Mouse (Mus musculus) heart, postnatal 25 days (tissue): Measurements from ENCODE around the gene Ldlr. TPM values are rescaled to one million over a fixed set of nuclear protein-coding genes. Genes with fewer than 3 reads are reported as not detected.
A peak's percentile ranks its signal among the peaks of the same experiment; 100 is the strongest.
"Not testable (repeated sequence)": the region's sequence is repeated elsewhere in the genome, so short reads cannot be mapped to it uniquely, and the experiment has no call there.

Experiments
- DNase-seq: peaks from one replicate; pipeline ENCODE4 v3.0.0; 2022; ENCODE audit warnings: low spot score
- intact Hi-C: fragments of 180-260 bp; cut with DNase I; formaldehyde crosslinking; loops from one replicate; pipeline ENCODE4 v1.15.1; 2025
- total RNA-seq, 2 experiments: library from RNA; stranded (reverse); gene quantifications; 2 replicates each; pipeline ENCODE4 v1.2.3; 2021

Ldlr gene
- total RNA-seq, 2 experiments from 2014 or later: 2.7 to 3.1 TPM

- intact Hi-C loops: no loop called here
- no peak for DNase-seq
Measured at GRCm38 (mm10) chr9:21784517-21785307, 61.4 kb downstream of the Ldlr start.

GRCm38 (mm10) chr9:21786309-21786708, 63.0 kb downstream of the Ldlr start:
- DNase-seq, intact Hi-C loops: not testable (repeated sequence)

- DNase-seq: no peak
- intact Hi-C loops: loop anchor here (1.0 kb wide), 1 partner anchor 17 kb away; no protein-coding TSS in a partner anchor
Measured at GRCm38 (mm10) chr9:21786906-21787305, 63.6 kb downstream of the Ldlr start.

- intact Hi-C loops: loop anchor here (1.0 kb wide), 1 partner anchor 17 kb away; no protein-coding TSS in a partner anchor
- no peak for DNase-seq
Measured at GRCm38 (mm10) chr9:21787654-21788053, 64.4 kb downstream of the Ldlr start.

- intact Hi-C loops: no loop called here
- DNase-seq: no peak
Measured at GRCm38 (mm10) chr9:21788234-21788633, 65.0 kb downstream of the Ldlr start.

- intact Hi-C loops: no loop called here
- DNase-seq: peak; percentile 62
Measured at GRCm38 (mm10) chr9:21791861-21792260, 68.6 kb downstream of the Ldlr start.

- intact Hi-C loops: no loop called here
- DNase-seq: no peak
Measured at GRCm38 (mm10) chr9:21792644-21793043, 69.4 kb downstream of the Ldlr start.

- intact Hi-C loops, DNase-seq: not testable (repeated sequence)
Measured at GRCm38 (mm10) chr9:21793507-21793906, 70.2 kb downstream of the Ldlr start.

- no peak for DNase-seq
- intact Hi-C loops: no loop called here
Measured at GRCm38 (mm10) chr9:21794344-21794834, 71.1 kb downstream of the Ldlr start.

- intact Hi-C loops: no loop called here
- DNase-seq: no peak
Measured at GRCm38 (mm10) chr9:21794925-21795324, 71.6 kb downstream of the Ldlr start.

- DNase-seq: no peak
- intact Hi-C loops: no loop called here
Measured at GRCm38 (mm10) chr9:21795579-21795978, 72.3 kb downstream of the Ldlr start.

- intact Hi-C loops: no loop called here
- DNase-seq: no peak
Measured at GRCm38 (mm10) chr9:21796259-21796658, 73.0 kb downstream of the Ldlr start.

GRCm38 (mm10) chr9:21796919-21797318, 73.6 kb downstream of the Ldlr start:
- no peak for DNase-seq
- intact Hi-C loops: no loop called here

GRCm38 (mm10) chr9:21797921-21798344, 74.7 kb downstream of the Ldlr start:
- DNase-seq: peak; percentile 72
- intact Hi-C loops: no loop called here

- intact Hi-C loops: no loop called here
- DNase-seq: peak; percentile 85
Measured at GRCm38 (mm10) chr9:21798345-21799009, 75.2 kb downstream of the Ldlr start, which contains the start of gene Kank2. Gene Kank2, minus strand, starts transcription at chr9:21798744.

- intact Hi-C loops: no loop called here
- no peak for DNase-seq
Measured at GRCm38 (mm10) chr9:21799010-21799350, 75.7 kb downstream of the Ldlr start.

Other genes with a start within 250 kb of the Ldlr start
- 10 to 100 TPM; 45.3 to 45.4 TPM for gene Tmed1, start 213.2 kb upstream of the Ldlr start, total RNA-seq
- 1 to 10 TPM; 1.5 TPM for gene AB124611, start 197.3 kb upstream of the Ldlr start, total RNA-seq
- 10 to 100 TPM; 48.2 to 53.2 TPM for gene Carm1, start 176.6 kb upstream of the Ldlr start, total RNA-seq
- 10 to 100 TPM; 52.2 to 55.9 TPM for gene Timm29, start 130.8 kb upstream of the Ldlr start, total RNA-seq
- gene Yipf2, start 130.7 kb upstream of the Ldlr start, total RNA-seq: 1 to 10 TPM; 6.9 to 7.1 TPM
- 10 to 100 TPM; 46.4 to 48.1 TPM for gene Smarca4, start 107.3 kb upstream of the Ldlr start, total RNA-seq
- 1 to 10 TPM; 3.2 to 4.0 TPM for gene Spc24, start 36.8 kb downstream of the Ldlr start, total RNA-seq
- gene Kank2, start 75.3 kb downstream of the Ldlr start, total RNA-seq: 10 to 100 TPM; 52.5 to 58.0 TPM
- not detected for gene Angptl8, start 112.0 kb downstream of the Ldlr start, total RNA-seq
- 10 to 100 TPM; 34.9 to 36.9 TPM for gene Dock6, start 129.2 kb downstream of the Ldlr start, total RNA-seq
- gene Rab3d, start 194.7 kb downstream of the Ldlr start, total RNA-seq: 10 to 100 TPM in 1 of 2 experiments, 1 to 10 TPM in 1; 9.2 to 12.1 TPM
- 1 to 10 TPM; 1.8 to 2.8 TPM for gene Ccdc159, start 204.0 kb downstream of the Ldlr start, total RNA-seq
- gene Tmem205, start 204.1 kb downstream of the Ldlr start, total RNA-seq: 10 to 100 TPM; 39.4 to 46.2 TPM
- gene Plppr2, start 213.6 kb downstream of the Ldlr start, total RNA-seq: 1 to 10 TPM; 1.5 to 2.0 TPM
- 1 to 10 TPM; 5.8 to 7.4 TPM for gene Swsap1, start 232.3 kb downstream of the Ldlr start, total RNA-seq
- 1 to 10 TPM in 1 of 2 experiments, under 1 TPM in 1; 0.83 to 1.6 TPM for gene Epor, start 240.0 kb downstream of the Ldlr start, total RNA-seq